Mouse (Mus musculus) kidney, adult 10 weeks (tissue): ENCODE data around the gene Vmn1r63. TPM values are rescaled to one million over a fixed set of nuclear protein-coding genes. Genes with fewer than 3 reads are reported as not detected.

ENCODE experiments used
- polyA plus RNA-seq: library from polyadenylated mRNA; stranded (reverse); fragments of 350-450 nt; fragmentation: Illumina TruSeq; extraction: RNeasy Lipid Tissue Mini Kit (QIAGEN cat#74804); gene quantifications from one replicate; pipeline ENCODE4 v1.2.3, GENCODE M21; 2014; ENCODE audit warnings: low read depth, low replicate concordance

Gene Vmn1r63
- not detected for polyA plus RNA-seq

GRCm38 (mm10) chr7:5805345-5805744 lies at the start of gene Vmn1r63:
Vmn1r63 (minus strand) TSS chr7:5805445.

Other genes with a start within 250 kb of the Vmn1r63 start
- gene Vmn1r61, start 192.2 kb downstream of the Vmn1r63 start, polyA plus RNA-seq = not detected
- not detected for gene Vmn1r62, start 131.8 kb downstream of the Vmn1r63 start, polyA plus RNA-seq
- not detected for gene Vmn1r64, start 79.1 kb upstream of the Vmn1r63 start, polyA plus RNA-seq
- gene Vmn1r65, start 205.6 kb upstream of the Vmn1r63 start, polyA plus RNA-seq = not detected
- not detected for gene Nlrp4c, start 239.7 kb upstream of the Vmn1r63 start, polyA plus RNA-seq